Mouse (Mus musculus): ENCODE data around the gene Pard3.

Pard3 gene

GRCm38 (mm10) chr8:127087434-127087833, 23.7 kb downstream of the Pard3 start:
- no peak for DNase-seq (ENCODE audit: low read depth, low spot score)

- no peak for DNase-seq (ENCODE audit: low read depth, low spot score)
Observed at GRCm38 (mm10) chr8:127088372-127088771, 24.7 kb downstream of the Pard3 start.

- no peak for DNase-seq (ENCODE audit: low read depth, low spot score)
Observed at GRCm38 (mm10) chr8:127089021-127089420, 25.3 kb downstream of the Pard3 start.

DNA sequence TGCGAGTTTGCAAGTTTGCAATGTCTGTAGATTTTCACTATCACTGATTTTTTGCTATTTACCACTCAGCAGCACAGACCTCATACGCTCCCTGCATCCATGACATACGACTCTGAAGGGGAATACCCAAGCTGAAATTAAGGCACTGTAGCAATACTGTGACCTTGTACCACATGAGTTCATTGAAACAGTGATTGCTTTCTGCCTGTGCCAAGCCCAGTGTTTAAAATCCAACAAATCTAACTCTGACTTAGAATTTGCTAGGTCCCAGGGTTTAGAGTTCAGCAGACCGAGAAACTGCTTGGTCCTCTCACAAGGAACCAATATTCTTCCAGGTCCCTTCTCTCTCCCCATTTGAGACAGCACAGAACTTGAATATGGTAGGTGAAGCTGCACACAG, 26.7 kb downstream of the Pard3 start:
- DNase-seq (ENCODE audit: low read depth, low spot score), result no peak

- no peak for DNase-seq (ENCODE audit: low read depth, low spot score)
Observed at GRCm38 (mm10) chr8:127091936-127092335, 28.2 kb downstream of the Pard3 start.

DNA sequence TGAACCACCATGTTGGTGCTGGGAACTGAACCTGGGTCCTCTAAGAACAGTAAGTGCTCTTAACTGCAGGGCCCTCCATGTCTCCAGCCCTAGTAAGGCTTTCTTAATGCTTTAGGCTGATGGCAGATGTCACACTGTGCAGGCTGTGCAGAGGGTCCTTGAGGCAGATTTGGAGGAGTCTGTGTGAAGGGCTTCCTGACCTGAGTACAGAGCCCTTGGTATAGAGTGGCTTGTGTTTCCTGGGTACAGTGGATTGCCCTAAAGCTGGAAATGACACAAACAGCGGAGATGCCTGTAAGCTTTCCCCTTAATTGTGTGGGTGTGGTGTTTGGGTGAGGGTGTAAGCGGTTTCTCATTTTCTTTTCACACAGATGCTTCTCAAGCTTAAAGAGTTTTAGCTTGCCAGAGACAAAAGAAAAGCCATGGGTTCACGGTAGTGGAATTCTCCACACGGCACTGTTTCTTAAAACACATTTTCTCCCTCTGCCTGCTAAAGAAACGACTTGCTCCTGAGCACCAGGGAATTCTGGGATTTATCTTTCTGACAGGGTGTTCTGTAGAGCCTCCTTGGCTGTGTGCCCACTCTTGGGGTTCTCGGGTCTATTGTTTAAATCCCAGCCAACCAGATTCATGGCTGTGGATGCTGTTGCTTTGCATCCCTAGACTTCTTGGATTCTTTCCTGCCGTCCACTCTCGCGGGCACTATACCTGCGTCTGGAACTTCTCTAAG, 28.9 kb downstream of the Pard3 start:
- peak; percentile 66 for DNase-seq (ENCODE audit: low read depth, low spot score)

DNA sequence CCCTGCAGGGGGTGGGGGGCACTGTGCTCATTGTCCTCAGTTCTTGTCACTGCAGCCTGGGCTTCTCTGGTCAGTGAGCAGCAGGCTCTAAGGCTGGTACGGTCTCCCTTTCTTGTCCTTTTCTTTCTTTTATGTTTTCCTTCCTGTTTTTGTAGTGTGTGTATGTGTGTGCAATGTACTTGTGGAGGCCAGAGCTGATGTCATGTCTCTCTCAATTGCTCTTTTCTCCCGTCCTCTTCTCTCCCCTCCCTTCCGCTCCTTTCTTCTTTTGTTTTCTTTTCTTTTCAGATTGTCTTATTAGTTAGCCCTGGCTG, 29.4 kb downstream of the Pard3 start:
- no peak for DNase-seq (ENCODE audit: low read depth, low spot score)

GRCm38 (mm10) chr8:127095763-127096162, 32.1 kb downstream of the Pard3 start:
- DNase-seq (ENCODE audit: low read depth, low spot score), result no peak

- DNase-seq (ENCODE audit: low read depth, low spot score), result no peak
Observed at GRCm38 (mm10) chr8:127099439-127100090, 35.9 kb downstream of the Pard3 start.

GRCm38 (mm10) chr8:127103256-127103655, 39.6 kb downstream of the Pard3 start:
- no peak for DNase-seq (ENCODE audit: low read depth, low spot score)

DNA sequence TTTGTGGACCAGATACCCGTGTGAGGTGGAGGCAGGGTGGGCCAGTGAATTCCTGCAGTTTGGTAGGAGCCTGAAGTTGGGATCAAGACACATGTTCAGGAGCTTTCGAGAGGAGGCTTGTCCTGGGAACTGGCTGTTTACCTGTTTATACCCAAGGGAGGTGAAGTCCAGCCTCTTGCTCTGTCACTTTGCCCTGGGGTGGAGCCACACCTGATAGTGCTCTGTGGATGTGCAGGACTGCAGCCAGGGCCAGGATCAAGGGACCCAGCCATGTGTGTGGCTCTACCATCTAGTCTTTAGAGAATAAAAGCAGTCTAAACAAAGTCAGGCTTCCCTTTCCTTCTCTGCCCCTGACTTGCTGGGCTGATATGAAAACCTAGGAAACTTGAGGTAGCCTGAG, 40.9 kb downstream of the Pard3 start:
- DNase-seq (ENCODE audit: low read depth, low spot score), result no peak

DNA sequence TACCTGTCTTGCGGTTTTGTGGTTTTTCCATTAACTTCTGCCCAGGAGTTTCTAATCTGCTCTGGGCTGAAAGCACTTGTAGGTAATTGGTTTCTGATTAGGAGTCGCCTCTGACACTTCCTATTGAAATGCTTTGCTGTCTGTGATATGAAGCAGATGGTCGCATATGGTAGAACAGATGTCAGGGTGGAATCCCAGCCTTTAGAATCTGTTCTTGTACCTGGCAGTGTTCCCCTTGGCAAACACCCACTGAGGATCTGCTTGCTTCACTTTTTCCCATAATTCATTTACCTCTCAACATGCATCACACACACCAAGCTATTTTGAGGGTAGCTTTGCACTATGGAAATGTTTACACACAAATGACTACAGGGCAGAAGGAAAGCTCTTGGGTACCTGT, 44.2 kb downstream of the Pard3 start:
- DNase-seq (ENCODE audit: low read depth, low spot score), result peak; percentile 68

- DNase-seq (ENCODE audit: low read depth, low spot score), result no peak
Observed at GRCm38 (mm10) chr8:127113209-127113608, 49.5 kb downstream of the Pard3 start.

- DNase-seq (ENCODE audit: low read depth, low spot score), result no peak
Observed at GRCm38 (mm10) chr8:127115837-127116236, 52.1 kb downstream of the Pard3 start.

GRCm38 (mm10) chr8:127118373-127118861, 54.7 kb downstream of the Pard3 start:
- peak; percentile 68 for DNase-seq (ENCODE audit: low read depth, low spot score)

DNA sequence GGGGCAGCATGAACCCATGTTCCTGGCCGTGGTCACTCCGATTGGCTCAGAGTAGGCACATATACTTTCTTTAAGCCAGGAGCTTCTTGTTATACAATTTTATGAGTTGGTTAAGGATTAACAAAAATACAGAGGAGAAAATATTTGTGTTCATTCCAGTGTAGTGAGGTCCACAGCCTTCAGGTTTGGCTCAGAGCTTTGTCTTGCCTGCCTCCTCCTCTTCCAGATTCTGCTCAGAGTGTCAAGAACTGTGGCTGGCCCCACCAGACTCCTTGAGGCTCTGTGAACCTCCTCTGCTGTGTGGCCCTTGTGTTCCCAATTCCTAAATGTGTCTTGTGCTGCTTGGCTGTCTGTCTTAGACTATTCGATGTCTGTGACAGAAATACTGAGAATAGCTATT, 59.7 kb downstream of the Pard3 start:
- DNase-seq (ENCODE audit: low read depth, low spot score), result no peak

- no peak for DNase-seq (ENCODE audit: low read depth, low spot score)
Observed at GRCm38 (mm10) chr8:127124795-127125194, 61.1 kb downstream of the Pard3 start.

DNA sequence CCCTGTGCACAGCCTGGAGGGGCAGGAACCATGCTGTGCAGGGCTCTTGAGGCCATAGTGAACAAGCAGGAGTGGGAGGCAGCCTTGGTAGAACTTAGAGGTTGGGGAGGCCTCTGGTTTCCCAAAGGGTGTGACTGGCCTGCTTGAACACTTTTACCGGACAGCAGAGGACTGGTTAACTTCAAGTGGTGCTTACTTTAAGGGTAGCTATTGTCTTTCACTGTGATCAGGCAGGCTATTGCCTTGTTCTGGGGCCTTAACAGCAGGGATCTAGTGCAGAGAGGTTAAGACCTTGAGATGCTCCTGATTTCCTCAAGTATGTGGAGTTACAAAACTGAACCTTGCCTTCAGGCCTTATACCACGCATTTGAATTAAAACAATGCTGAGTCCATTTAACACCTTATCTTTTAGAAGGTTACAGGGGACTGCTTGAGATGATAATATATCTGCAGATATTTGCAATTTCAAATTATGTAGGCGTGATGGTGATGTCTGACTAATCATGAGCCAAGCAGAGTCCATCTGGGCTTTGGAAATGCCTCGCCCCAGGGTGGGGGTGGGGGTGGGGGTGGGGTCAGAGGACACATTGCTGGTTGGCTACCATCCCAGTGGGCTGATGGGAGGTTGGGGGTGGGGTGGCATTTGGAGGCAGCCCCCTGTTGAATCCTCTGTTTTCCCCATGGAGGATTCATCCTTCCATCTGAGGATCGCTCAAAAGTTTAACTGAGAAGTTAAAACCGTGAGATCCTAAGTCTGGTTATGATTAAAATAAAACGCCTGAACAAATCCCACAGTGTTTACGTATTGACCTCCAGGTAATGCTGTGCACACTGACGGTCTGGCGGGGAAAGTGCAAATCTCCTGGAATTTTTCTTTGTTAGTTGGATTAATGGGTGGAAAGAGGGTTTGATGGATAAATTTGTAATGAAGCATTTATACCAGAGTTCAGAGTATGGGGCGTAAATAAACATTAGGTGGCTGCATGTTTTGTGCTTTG, 62.3 kb downstream of the Pard3 start:
- no peak for DNase-seq (ENCODE audit: low read depth, low spot score)

- no peak for DNase-seq (ENCODE audit: low read depth, low spot score)
Observed at GRCm38 (mm10) chr8:127128781-127129396, 65.2 kb downstream of the Pard3 start.

DNA sequence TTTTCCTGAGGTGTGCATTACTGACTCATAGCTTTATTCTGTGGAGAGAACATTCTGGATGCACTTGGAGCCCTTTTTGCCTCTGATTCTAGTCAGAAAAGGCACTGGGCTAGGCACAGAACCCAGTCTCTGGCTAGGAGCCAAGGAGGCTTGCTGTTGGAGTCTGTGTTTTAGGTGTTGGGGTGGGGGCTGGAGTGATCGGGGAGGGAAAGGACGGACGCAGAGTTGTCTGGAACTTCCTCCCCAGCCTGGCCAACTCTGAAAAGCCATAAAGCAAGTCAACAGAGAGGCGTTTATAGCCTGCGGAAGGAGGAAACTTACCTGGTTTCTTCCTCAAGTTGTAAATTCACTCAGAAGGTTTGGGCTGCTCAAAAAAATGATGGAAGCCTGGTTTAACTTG, 70.6 kb downstream of the Pard3 start:
- DNase-seq (ENCODE audit: low read depth, low spot score), result no peak

DNA sequence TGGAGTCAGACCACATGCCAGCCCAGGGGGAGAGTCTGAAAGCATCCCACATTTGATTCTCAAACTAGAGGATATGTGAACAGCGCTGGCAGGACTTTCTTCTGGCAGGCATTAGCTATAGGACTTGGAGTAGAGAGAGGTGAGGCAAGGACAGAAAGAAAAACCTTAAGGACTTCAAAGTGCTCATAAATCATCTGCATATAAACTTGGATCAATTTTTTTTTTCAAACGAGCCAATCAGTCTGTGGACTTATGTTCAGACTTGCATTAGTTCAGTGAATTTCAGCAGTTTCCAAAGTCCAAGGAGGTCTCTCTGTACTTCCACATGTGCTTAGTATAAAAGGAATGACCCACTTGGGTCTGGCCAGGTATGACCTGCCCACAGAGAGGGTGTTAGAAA, 72.5 kb downstream of the Pard3 start:
- no peak for DNase-seq (ENCODE audit: low read depth, low spot score)

GRCm38 (mm10) chr8:127136781-127137180, 73.1 kb downstream of the Pard3 start:
- no peak for DNase-seq (ENCODE audit: low read depth, low spot score)
